Mouse (Mus musculus) MEL (cell line): ENCODE data around the gene Akt1.

Source experiments
- CTCF ChIP-seq, 3 experiments: IDR thresholded peaks in 2 of 3; conservative IDR thresholded peaks in 1 of 3; 2 replicates each; pipeline ENCODE4 v1.5.1; 2011 to 2012; ENCODE audit warnings: low read length in 3 of 3, low read depth in 2 of 3, mild to moderate bottlenecking in 2 of 3, improper control_type of control experiment in 1 of 3, inconsistent platforms in 1 of 3, mixed read lengths in 1 of 3, moderate library complexity in 1 of 3; ENCODE audit not compliant: control insufficient read depth in 1 of 3, insufficient read depth in 1 of 3, poor library complexity in 1 of 3, severe bottlenecking in 1 of 3
- JUND ChIP-seq: IDR thresholded peaks from 2 replicates; pipeline ENCODE4 v1.6.1; 2011; ENCODE audit warnings: low read depth, mild to moderate bottlenecking, improper control_type of control experiment, low read length
- POLR2A ChIP-seq, 2 experiments: IDR thresholded peaks; 2 replicates each; pipeline ENCODE4 v1.6.1; 2011 to 2012; ENCODE audit warnings: low read length in 2 of 2, mild to moderate bottlenecking in 2 of 2, control low read depth in 1 of 2, improper control_type of control experiment in 1 of 2, low read depth in 1 of 2, moderate library complexity in 1 of 2; ENCODE audit not compliant: control insufficient read depth in 1 of 2, insufficient read depth in 1 of 2, poor library complexity in 1 of 2
- POLR2AphosphoS2 ChIP-seq: IDR thresholded peaks from 2 replicates; pipeline ENCODE4 v1.6.1; 2011; ENCODE audit warnings: low read length, improper control_type of control experiment
- SIN3A ChIP-seq: IDR thresholded peaks from 2 replicates; pipeline ENCODE4 v1.6.1; 2012; ENCODE audit warnings: low read length, improper control_type of control experiment, inconsistent platforms
- TCF12 ChIP-seq: IDR thresholded peaks from 2 replicates; pipeline ENCODE4 v1.6.1; 2014; ENCODE audit warnings: low read depth, mild to moderate bottlenecking, inconsistent platforms, low read length, improper control_type of control experiment, moderate library complexity
- UBTF ChIP-seq: IDR thresholded peaks from 2 replicates; pipeline ENCODE4 v1.6.1; 2012; ENCODE audit warnings: low read depth, mild to moderate bottlenecking, inconsistent platforms, low read length, improper control_type of control experiment, moderate library complexity, borderline replicate concordance; ENCODE audit not compliant: insufficient read depth
- USF1 ChIP-seq: IDR thresholded peaks from 2 replicates; pipeline ENCODE4 v1.6.1; 2014; ENCODE audit warnings: low read depth, mild to moderate bottlenecking, inconsistent platforms, low read length, improper control_type of control experiment, moderate library complexity

DNA sequence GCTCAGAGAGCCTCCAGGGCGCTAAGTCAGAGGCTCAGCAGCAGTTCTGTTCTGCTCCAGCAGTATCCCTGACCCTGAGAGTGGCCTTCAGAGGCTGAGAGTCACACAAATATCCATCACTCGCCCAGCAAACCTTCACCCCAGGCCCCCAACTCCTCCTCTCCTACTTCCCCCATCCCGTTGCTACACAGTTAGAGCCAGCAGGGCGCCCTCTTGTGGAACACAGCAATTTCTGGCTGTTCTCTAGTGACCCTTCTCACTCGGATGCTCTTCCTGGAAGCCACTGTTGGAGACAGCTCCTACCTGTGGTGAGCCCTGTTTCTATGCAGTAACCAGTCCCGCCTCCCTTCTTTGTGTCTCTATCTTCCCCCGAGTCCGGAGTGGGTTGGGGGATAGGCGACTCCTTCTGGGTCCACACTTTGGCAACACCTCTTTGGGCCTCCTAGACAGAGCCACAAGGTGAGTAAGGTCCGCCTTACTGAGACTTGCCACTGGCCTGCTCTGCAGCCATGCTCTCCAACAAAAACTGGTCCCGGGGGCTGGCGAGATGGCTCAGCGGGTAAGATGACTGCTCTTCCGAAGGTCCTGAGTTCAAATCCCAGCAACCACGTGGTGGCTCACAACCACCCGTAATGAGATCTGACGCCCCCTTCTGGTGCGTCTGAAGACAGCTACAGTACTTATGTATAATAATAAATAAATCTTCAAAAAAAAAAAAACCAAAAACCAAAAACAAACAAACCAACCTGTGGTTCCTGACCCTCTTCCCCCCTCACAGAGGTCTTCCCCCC lies 756 bp upstream of the Akt1 start:
- TF ChIP-seq CTCF (IDR thresholded peaks at IDR 0.05 in 2 of 3, conservative IDR thresholded peaks at IDR 0.05 in 1 of 3; ENCODE audit: control insufficient read depth in 1 of 3, insufficient read depth in 1 of 3, low read depth in 2 of 3, low read length in 3 of 3, poor library complexity in 1 of 3, severe bottlenecking in 1 of 3): peak in 2 of 3 experiments; percentile 97 to 99; a peak in 4 of 6 replicates
- TF ChIP-seq TCF12: peak; percentile 70
- TF ChIP-seq UBTF: no peak
- no peak for TF ChIP-seq POLR2AphosphoS2
- TF ChIP-seq USF1: peak; percentile 82
- TF ChIP-seq POLR2A (IDR thresholded peaks at IDR 0.05; ENCODE audit: control insufficient read depth in 1 of 2, insufficient read depth in 1 of 2, low read depth in 1 of 2, low read length in 2 of 2, poor library complexity in 1 of 2): no peak
- TF ChIP-seq JUND: no peak
- peak; percentile 66 for TF ChIP-seq SIN3A
